Mouse (Mus musculus): ENCODE data around the gene Higd1b.

GRCm38 (mm10) chr11:102853760-102854159, 18.1 kb downstream of the Higd1b start:
- TF ChIP-seq CTCF (IDR thresholded peaks at IDR 0.05; ENCODE audit: control insufficient read depth, insufficient read depth, low read length) = peak; percentile 25; the same call in 1 of the 2 replicates
- TF ChIP-seq POLR2A (IDR thresholded peaks at IDR 0.05; ENCODE audit: borderline replicate concordance, control insufficient read depth, low read depth, low read length) = no peak
